Mouse (Mus musculus) T-helper 2 cell (primary cell): ENCODE results near the gene Fgf12.

ENCODE experiments used
- in situ Hi-C: fragments of 300-600 bp; cut with MboI, MseI; formaldehyde crosslinking; loops from one replicate; pipeline ENCODE4 v1.15.1; 2025; ENCODE audit warnings: high pct_unique_total_duplicates

Fgf12 gene

DNA sequence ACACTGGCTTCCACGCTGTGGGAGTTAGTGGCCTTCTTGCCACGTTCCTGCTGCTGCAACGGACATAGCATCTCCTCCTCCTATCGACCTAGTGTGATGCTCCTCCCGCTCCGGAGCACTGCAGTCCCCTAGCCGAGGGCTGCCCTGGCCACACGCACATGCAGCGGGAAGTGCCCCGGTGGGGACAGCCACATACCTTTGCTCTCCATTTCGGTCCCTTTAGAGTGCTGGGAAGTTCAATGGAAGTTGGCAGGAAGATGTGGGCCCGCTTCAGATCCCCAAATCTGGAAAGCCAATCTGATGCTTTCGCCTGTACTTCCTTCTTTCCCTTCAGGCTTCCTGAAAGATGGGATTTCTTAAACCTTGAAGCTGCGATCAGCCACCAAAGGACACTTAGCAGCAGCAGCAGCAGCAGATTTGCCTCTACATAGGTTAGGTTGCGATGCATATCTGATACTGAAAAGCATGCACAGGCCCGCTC lies at the start of gene Fgf12:
TSS of gene Fgf12 (minus strand) at position 431 of the 481 bp plus-strand sequence.
- in situ Hi-C loops: no loop called here

DNA sequence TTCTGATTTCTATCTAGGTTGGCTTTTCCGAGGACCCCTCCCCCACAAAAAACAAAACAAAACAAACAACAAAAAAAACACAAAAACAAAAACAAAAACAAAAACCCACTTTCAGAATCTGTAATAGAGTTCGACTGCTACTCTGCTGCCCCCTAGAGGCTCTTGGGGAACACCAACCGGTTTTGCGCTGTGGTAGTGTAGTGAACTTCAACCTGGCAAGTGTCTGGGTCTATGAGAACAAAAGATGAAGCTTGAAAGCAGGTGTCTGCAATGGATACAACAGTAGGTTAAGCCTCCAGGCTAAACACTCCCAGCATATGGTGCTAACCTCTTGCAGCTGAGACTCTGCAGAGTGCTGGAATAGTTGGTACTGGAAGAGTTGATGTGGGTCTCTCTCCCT lies 40.2 kb upstream of the Fgf12 start:
- in situ Hi-C loops: no loop called here

DNA sequence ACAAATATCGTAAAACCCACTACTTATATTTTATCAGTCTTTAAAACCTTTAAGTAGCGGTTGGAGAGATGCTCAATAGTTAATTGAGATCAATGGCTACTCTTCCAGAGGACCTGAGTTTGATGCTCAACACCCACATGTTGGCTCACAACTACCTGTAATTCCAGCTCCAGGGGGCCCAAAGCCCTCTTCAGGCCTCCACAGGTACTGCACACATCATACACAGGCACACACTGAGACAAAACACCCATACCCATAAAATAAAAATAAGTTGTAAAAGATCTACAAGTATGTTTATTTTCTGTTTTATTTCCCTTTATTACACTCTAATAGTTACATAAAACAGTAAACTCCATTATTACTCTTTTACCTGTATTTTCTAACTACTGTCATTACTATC lies 17.4 kb upstream of the Fgf12 start:
- in situ Hi-C loops: no loop called here

DNA sequence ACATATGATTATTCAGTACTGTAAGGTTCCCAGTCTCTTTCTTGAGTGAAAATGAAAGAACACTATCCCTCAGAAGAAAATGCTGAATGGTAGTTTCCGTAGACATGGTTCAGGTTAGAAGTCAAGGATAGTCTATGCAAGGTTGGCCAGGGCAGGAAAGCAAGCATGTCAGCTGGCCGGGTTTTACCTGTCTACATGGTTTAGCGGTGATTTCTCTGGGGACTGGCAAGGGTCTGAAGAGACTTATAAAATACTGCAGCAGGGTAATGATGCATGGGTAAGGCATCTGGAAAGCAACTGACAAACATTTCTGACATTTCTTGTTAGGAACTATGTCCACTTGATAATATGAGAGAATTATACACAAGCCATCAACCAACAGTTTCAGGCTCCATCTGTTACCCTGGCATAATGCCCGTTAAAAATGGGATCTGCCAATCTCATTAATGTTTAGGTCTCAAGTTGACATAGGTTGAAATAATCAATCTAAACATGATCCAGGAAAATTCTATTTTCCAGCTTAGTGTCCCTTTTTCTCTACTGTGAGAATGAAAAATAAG lies 8.6 kb upstream of the Fgf12 start:
- in situ Hi-C loops: no loop called here

DNA sequence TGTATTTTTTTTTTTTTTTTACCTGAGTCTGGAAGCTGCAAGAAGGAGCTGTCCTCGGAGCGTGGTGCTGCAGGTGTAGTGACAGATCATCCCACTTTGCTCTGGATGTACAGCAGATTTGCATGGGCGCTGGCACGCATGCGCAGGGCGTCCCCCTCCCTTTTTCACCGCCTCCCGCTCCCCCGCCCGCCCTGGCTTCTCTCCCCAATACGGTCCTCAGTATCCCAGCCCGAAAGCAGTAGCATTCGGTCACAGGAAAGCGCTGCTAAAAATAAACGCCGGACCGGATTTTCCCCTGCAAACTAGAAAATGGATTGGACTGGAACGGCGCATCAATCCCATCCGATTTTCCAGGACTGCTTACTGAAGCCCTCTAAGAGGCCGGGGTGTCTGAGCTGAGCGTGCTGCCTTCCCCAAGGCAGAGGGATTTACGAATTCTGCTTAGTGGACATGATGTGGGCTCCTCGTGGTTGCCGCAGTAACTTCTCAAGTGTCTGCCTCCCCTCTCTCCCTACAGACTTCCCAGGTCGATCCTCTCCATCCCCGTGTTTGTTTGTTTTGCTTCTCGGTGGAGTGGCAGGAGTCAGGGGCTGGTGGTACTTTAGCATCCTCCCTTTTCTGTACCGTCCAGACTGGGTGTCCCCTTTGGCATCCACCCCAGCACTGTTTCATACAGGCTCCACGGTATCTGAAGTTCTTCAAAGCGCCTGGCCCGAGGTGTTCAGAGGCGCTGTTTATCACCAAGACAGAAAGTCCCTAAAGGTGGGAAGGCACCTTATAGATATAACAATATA lies 453 bp upstream of the Fgf12 start:
- in situ Hi-C loops: no loop called here

DNA sequence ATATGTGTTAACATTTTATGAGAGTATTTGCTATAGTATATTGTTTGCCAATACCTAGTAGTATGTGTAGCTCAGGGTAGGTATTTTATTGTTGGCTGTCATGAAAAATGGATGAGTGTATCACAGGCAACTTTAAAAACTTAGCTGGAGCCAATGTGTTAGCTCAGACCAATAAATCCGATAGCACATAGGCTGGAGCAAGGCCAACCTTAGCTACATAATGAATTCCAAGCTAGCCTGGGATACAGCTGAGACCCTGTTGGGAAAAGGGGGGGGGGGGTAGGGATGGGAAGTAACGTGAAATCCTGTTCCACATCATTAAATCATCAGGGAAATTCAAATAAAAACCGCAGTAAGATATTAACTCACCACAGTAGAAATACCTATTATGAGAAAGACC lies 18.4 kb downstream of the Fgf12 start:
- in situ Hi-C loops: no loop called here

DNA sequence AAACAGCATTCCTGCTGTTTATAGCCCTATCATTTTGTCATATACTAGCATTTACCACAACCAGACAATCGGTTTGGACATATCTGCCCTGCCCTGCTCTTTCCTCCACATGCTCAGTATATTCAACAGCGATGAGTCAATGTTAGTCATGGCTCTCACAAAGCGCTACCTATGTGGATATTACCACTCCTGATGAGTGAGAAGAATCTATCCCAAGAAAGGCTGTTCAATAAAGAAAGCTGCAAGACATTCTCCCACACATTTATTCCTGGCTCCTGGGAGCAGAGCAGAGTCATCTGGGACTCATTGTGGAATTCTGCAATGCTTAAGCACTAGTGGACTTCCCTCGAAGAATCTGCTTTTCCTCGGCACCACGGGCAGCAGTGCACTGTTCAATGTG lies 26.1 kb downstream of the Fgf12 start:
- in situ Hi-C loops: no loop called here

DNA sequence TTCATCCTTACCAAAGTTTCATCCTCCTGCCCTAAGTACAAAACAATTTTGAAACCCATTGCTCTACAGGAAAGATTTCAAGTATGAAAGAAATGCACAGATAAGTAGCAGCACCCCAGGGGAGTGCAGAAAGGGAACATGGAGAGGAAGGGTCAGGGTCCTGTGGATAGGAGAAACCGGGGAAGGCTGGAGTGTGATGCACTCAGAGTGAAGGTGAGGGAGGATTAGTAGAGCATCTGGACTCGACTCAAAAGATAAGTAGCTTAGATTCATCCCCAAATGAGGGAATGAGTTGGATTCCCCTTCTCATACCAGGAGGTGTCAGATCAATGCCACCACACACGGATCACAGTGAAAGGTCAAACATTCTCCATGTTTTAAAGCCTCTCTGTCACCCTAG lies 46.2 kb downstream of the Fgf12 start:
- in situ Hi-C loops: no loop called here

DNA sequence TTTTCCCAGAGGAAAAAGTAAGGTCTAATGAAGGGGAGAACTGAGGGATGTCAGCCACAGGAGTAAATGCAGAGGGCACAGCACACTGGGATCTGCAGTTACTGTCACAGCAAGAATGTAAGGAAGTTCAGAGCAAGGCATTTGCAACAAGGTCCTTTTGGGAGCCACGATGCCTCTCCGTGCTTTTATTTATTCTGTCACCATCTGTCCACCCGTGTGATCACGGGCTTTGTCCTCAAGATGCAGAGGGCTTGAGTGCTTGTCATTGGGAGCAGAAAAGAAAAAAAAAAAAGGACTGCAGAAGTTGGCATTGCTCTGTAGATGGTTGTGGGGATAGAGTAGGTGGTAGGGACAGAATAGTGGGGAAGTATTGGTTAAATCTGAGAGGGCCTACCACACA lies 52.5 kb downstream of the Fgf12 start:
- in situ Hi-C loops: no loop called here

DNA sequence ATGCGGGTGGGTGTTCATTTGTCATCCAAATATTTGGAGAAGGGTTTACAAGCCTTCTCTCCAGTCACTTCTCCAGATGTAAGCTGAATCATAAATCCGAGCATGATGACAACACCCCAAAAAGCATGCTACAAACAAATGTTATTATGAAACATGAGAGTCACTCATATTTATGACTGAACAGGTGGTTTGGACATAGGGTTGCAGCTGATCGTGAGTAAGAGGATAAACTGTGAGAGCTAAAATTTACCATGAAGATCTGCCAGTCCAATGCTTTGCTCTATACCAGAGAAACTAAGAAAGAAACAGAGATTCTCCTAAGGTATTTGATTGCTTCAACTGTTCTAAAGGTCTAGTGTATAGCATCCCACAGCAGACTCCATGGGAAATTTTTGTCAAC lies 56.0 kb downstream of the Fgf12 start:
- in situ Hi-C loops: no loop called here

DNA sequence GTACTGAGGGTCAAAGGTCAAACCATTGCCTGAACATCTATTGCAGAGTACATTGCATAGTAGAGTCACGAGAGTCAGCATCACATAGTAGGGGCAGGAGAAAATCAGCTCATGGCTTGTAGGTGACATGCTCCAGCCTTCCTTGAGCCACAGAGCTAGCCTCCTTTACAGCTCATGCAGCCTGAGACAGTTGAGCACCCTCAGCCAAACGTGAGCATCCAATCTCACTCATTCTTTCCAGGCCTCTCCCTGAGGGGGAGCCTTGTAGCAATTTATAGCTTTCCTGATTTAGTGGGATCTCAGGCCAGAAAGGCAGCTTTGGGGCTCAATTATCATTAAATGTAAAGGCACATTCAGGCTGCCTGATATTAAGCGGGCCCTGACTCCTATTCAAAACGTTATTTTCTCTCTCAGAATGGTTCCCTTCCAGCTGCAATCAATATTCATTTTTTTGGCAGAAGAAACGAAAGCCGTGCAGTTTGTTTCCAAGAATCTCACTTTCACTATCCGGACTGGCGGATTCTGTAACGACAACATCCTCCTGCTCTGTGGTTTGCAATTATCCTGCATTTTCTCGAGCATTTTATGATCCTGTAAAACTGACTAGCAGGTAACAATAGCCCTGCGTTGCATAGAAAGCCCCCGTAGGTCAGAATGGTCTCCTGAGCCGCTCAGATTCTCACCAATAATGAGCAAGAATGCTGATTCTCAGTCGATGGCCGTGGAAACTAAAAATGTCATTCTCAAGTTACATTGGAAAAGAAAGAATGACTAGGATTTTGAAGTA lies 58.6 kb downstream of the Fgf12 start:
- in situ Hi-C loops: no loop called here

DNA sequence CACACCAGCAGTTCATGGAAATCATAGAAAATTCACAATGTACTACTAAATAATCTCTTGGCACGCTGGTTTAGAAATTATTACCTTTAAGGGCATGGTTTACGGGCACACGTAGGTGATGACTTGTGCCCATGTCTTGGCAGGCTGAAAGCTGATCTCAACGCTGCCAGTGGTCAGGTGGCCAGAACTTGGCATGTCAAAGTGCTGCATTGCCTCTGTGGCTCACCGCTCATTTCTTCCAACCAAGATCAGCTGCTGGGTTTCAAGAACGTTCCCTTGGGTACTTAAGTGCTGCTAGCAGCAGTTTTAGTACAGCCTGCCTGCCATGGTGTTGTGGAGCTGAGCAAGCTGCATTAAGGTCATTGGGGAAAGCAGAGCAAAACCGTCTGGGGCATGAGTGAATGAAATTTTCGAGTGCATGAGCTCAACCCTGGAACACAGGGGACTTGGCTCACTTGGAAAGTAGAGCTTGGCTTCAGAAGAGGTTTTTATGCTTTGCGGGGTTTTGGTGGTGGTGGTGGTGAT lies 63.9 kb downstream of the Fgf12 start:
- in situ Hi-C loops: no loop called here

DNA sequence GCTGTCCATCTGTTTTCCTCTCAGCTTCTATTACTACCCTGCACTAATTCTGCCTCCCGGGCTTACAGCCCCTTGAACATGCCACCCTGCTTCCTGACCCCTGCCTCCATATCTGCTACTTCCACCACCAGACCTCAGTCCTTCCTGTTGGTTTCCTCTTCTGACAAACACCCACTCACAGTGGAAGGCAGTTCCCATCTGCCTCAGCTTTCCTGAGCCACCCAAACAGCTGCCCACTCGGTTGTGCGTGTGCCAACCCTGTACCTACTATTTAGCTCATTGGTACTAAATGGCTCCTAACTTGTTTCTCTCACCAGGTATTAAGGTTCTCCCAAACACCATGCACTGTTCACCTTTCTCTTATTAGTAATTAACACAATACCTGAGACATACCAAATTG lies 71.2 kb downstream of the Fgf12 start:
- in situ Hi-C loops: no loop called here

DNA sequence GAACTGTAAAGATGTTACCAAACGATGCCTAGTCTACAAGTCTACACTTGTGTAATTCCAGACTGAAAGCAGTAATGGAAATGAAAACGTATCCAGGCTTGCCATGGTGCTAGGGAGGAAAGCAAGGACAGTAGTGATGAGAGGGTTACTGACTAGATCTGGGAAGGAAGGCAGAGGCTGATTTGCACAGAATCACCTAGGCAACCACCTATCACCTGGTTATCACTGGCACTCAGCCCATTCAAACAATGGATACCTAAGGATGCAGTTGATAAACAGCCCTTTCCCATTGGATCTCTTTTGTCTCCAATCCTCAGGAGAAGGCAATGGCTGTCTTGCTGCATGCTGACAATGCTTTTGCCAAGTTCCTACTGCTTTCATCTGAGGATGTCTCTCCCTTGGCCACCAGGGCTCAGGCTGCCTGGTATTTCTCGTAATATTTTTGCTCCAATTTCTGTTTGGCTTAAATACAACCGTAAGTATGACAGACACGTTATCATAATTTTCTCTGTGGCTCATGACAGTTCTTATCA lies 84.0 kb downstream of the Fgf12 start:
- in situ Hi-C loops: no loop called here

DNA sequence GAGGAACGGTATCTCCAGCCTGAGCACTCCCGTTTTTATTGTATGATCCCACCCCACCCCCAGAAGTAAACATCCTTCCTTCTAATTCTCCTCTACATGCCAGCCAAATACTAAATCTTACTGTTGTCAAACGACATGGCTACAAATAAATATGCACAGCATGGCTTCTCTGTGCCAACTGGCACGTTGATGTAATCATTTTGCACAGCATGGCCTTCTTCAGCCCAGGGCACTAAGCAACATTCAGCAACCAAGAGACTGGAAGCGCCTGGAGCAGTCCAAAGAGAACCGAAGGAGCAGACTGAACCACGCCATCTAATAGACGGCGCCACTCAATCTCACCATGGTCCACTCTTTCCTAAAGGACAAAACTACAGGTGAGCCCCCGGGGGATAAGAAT lies 100.2 kb downstream of the Fgf12 start:
- in situ Hi-C loops: no loop called here

DNA sequence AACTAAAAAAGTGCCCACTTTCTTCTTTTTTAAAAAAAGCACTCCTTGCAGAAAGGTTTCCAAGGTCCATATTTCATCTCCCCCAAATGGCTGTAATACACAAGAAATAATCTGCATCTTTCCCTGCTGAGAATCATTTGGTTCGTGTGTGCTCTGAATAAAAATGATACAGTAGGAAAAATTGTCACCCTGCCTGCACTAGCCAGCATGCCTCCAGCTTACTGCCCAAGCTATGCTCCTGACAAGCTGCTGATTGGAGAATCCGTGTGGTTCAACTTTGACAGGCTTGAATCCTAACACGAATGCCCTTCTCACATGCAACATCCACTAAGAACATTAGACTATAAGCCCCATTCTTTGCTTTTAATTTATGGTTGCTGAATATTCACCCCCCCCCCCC lies 102.3 kb downstream of the Fgf12 start:
- in situ Hi-C loops: no loop called here

DNA sequence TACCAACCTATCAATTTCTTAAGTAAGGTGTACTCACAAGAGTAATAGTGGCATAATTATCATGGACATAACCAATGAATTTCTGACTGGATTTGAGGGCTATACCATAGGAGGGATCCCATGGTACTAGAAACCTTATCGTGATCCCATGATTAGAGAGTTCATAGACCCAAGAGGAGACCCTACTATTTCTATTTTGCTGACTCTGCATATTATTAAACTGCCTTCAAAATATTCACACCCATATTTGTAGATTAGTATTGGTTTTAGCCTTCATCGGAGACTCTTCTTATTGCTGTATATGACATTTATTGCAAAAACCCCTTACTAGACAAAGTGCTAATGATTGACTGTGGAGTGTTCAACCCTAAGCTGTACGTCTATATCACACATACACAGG lies 107.8 kb downstream of the Fgf12 start:
- in situ Hi-C loops: no loop called here

DNA sequence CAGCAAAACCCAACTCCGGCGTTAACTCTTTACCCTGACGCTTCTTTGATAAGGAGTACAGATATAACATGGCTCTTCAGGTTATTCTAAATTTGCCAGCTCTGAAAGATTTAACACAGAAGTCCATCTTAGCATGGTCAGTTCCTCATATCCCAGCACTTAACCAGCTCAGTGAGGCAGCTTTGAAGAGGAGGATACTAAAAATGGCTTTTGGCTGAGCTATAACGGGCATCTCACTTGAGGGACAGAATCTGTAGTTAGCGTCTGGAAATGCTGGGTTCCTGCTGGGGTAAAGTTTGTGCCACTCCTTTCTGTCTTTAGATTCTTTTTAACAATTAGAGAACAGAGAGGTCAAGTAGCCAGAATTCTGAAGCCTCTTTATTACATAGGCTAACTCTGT lies 121.1 kb downstream of the Fgf12 start:
- in situ Hi-C loops: no loop called here

DNA sequence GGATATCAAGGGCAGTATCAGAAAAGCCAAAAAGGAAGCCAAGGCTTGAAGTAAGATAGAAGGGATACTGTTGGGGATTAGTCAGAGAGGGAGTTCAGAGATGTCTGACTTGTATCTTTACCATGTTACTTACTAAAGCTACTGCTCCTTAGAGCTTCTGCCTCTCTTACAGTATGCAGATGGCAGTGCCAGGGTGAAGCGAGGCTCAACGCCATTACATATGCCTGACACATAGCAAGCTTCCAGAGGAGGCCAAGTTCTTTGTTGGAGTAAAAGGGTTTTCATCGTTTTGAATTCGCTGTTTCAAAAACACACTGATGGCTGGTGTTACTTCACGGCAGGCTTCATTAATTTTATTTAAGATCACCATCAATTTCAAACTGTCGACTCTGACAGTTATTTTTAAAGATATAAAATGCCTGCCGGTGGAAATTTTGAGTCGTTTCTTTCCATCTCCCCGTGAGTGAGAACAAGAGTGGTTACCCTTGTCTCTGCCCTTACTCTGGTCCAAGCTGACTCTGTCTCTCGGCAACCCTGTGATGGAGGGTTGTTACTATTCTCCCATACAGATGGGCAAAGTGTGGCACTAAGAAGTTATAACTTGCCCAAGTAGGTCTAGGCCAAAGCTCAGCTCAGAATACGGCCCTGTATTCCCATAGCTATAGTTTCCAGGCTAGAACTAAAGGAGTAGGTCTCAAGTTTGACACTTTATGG lies 121.9 kb downstream of the Fgf12 start:
- in situ Hi-C loops: no loop called here

DNA sequence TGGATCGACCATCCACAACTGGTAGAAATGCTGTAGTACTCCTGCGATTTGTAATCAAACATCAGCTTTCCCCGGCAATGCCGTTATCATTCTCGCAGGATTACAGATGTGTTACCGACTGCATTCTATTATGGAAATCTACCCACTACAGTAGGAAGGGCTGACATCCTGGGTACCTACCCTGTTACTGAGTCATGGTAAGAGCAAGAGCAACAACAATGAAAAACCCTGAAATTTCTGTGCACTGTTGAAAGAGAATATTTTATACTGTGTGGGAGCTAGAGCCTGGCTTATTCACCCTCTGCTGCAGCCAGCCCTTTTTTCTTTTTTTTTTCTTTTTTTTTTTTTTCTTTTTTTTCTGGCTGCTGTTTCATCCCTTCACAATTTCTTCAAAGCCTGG lies 126.6 kb downstream of the Fgf12 start:
- in situ Hi-C loops: no loop called here

DNA sequence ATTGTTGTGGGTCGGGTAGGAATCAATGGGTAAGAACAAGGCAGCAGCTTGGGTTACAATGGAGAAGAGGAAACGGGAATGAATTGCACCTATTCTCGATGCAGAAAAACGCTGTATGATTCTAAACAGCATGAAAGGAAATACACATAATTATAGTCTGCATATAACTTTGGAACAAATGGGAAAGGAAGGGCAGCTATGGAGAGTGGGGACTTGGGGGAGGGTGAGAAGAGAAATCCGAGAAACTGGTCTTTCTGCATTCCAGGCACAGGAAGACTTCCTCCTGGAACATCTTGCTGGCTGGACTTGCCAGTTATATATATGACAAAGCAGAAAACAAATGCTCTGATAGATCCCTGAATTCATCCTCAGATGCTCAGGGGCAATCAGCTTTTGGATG lies 127.2 kb downstream of the Fgf12 start:
- in situ Hi-C loops: no loop called here

DNA sequence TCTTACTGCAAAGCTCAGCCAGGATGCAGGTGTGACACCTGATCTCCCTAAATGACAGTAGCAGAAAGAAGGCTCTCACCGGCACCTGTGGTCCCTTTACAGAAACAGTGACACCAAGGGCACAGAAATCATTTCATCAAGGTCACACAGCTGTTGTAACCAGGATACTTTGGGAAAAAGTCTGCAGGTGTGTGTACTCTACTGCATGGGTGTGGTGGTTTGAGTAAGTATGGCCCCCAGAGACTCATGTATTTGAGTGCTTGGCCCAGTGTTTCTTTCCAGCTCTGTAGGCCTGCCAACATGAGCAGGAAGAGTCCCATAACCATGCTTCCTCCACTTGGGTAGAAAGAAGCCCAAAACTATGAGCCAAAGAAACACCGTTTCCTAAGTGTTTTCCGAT lies 138.5 kb downstream of the Fgf12 start:
- in situ Hi-C loops: no loop called here
